Mouse (Mus musculus) hindbrain, postnatal 0 days (tissue): ENCODE data around the gene Them7. TPM values are rescaled to one million over a fixed set of nuclear protein-coding genes. Genes with fewer than 3 reads are reported as not detected.

ENCODE experiments used
- ATAC-seq: fragments of 200-750 bp; cut with Nextera tagmentation; 2 replicates; pipeline ENCODE4 v1.8.0; 2017; ENCODE audit warnings: mild to moderate bottlenecking, moderate TSS enrichment, moderate library complexity
- DNase-seq: peaks from one replicate; pipeline ENCODE4 v3.0.0-alpha.2; 2015; ENCODE audit warnings: low spot score
- H3K27ac ChIP-seq: fragments of 300-500 bp; sonication (generic); 2 replicates; pipeline ENCODE4 v1.5.1; 2014; ENCODE audit warnings: mild to moderate bottlenecking
- H3K27me3 ChIP-seq: fragments of 300-500 bp; sonication (generic); 2 replicates; pipeline ENCODE4 v1.6.1; 2014; ENCODE audit warnings: low read length, mixed read lengths; ENCODE audit not compliant: insufficient read depth
- H3K36me3 ChIP-seq: fragments of 300-500 bp; sonication (generic); 2 replicates; pipeline ENCODE4 v1.6.1; 2014; ENCODE audit warnings: low read length, mixed read lengths; ENCODE audit not compliant: insufficient read depth
- H3K4me1 ChIP-seq: fragments of 300-500 bp; sonication (generic); 2 replicates; pipeline ENCODE4 v1.6.1; 2014; ENCODE audit warnings: antibody characterized with exemption, low read length, mixed read lengths; ENCODE audit not compliant: insufficient read depth
- H3K4me2 ChIP-seq: fragments of 300-500 bp; sonication (generic); 2 replicates; pipeline ENCODE4 v1.6.1; 2014; ENCODE audit warnings: low read depth, mild to moderate bottlenecking, low read length, moderate library complexity, mixed read lengths
- H3K4me3 ChIP-seq: fragments of 300-500 bp; sonication (generic); 2 replicates; pipeline ENCODE4 v1.5.1; 2014; ENCODE audit warnings: low read length
- H3K9ac ChIP-seq: fragments of 300-500 bp; sonication (generic); replicated peaks from 2 replicates; pipeline ENCODE4 v1.6.1; 2014; ENCODE audit warnings: mild to moderate bottlenecking, low read length, moderate library complexity, mixed read lengths
- H3K9me3 ChIP-seq: fragments of 300-500 bp; sonication (generic); 2 replicates; pipeline ENCODE4 v1.6.1; 2016; ENCODE audit warnings: low read length, mixed read lengths
- CTCF ChIP-seq: IDR thresholded peaks from 2 replicates; pipeline ENCODE4 v1.5.1; 2016; ENCODE audit warnings: antibody characterized with exemption, control low read depth, low read depth
- WGBS: fragments of 180-500 bp; shearing (Covaris S2); extraction: QIAGEN DNeasy Blood & Tissue Kit; methylation state at CpG from one replicate; pipeline ENCODE4 v1.1.7; 2014; 5-methylcytosine and 5-hydroxymethylcytosine counted together
- polyA plus RNA-seq: library from polyadenylated mRNA; unstranded; fragments of >200 nt; fragmentation: Nextera tagmentation; extraction: Ambion mirVana; gene quantifications from 2 replicates; pipeline ENCODE4 v1.2.1, GENCODE M21; 2015
- total RNA-seq: library from RNA; depleted of rRNA; stranded (reverse); fragments of >200 nt; gene quantifications from 2 replicates; pipeline ENCODE4 v1.2.3, GENCODE M21; 2014

Gene Them7
- total and polyA plus RNA-seq, 2 experiments from 2014 or later, result 0.15 TPM; not detected in 1

- H3K9ac ChIP-seq, result 0 out of 2 replicates have a peak overlapping the region, but pooled peaks have one; percentile 30
- no peaks in the 10 kb centered on the region for H3K36me3 ChIP-seq
- DNase-seq, result no peak
- no peak for ATAC-seq
- H3K27me3 ChIP-seq, result no peaks in the 10 kb centered on the region
- peak overlapping the region; percentile 14; the same call in 1 of the 2 replicates for H3K4me3 ChIP-seq
- WGBS, result 11% methylated on average over 10 of the region's 10 CpGs
- H3K4me2 ChIP-seq, result peak overlapping the region; percentile 46
- H3K9me3 ChIP-seq, result no peaks in the 10 kb centered on the region
- TF ChIP-seq CTCF, result no peak
- H3K27ac ChIP-seq, result no peak overlapping the region
- H3K4me1 ChIP-seq, result no peaks in the 10 kb centered on the region
These were observed 146.1 kb downstream of the Them7 start for GRCm38 (mm10) chr2:105370240-105370639.

GRCm38 (mm10) chr2:105370698-105371097 lies 146.6 kb downstream of the Them7 start:
- Histone ChIP-seq H3K36me3 (no peaks in the 10 kb centered on the region), H3K27ac (0 out of 2 replicates have a peak overlapping the region, but pooled peaks have one; percentile 8), H3K4me1 (no peaks in the 10 kb centered on the region), H3K4me2 (peak overlapping the region; percentile 46), H3K4me3 (peak overlapping the region; percentile 14; the same call in 1 of the 2 replicates), H3K9ac (no peak overlapping the region), H3K27me3 (no peaks in the 10 kb centered on the region), H3K9me3 (no peaks in the 10 kb centered on the region)
- ATAC-seq (peak; percentile 68), DNase-seq (peak; percentile 10)
- WGBS, result 25% methylated on average over 14 of the region's 14 CpGs
- no peak for TF ChIP-seq CTCF

- no peaks in the 10 kb centered on the region for H3K27me3 ChIP-seq
- no peak for TF ChIP-seq CTCF
These were observed 148.0 kb downstream of the Them7 start for GRCm38 (mm10) chr2:105372156-105372555.

GRCm38 (mm10) chr2:105372727-105373126 lies 148.6 kb downstream of the Them7 start:
- Histone ChIP-seq H3K36me3 (no peaks in the 10 kb centered on the region), H3K9ac (no peak overlapping the region), H3K27ac (no peak overlapping the region), H3K27me3 (no peaks in the 10 kb centered on the region), H3K4me3 (no peak overlapping the region), H3K4me1 (no peaks in the 10 kb centered on the region), H3K4me2 (no peak overlapping the region), H3K9me3 (no peaks in the 10 kb centered on the region)
- DNase-seq (no peak), ATAC-seq (0 out of 2 replicates have a peak, but pooled peaks have one; percentile 43)
- TF ChIP-seq CTCF, result no peak
- WGBS, result 87% methylated on average over 5 of the region's 5 CpGs

More at GRCm38 (mm10) chr2:105372156-105372555, 148.0 kb downstream of the Them7 start:
- DNase-seq (no peak), ATAC-seq (no peak)
- H3K9me3 ChIP-seq, result no peaks in the 10 kb centered on the region
- H3K4me3 ChIP-seq, result no peak overlapping the region
- WGBS, result 90% methylated on average over 6 of the region's 6 CpGs
- no peak overlapping the region for H3K27ac ChIP-seq
- no peak overlapping the region for H3K9ac ChIP-seq
- no peak overlapping the region for H3K4me2 ChIP-seq
- no peaks in the 10 kb centered on the region for H3K4me1 ChIP-seq
- H3K36me3 ChIP-seq, result no peaks in the 10 kb centered on the region

- 92% methylated on average over 11 of the region's 11 CpGs for WGBS
- ATAC-seq (no peak), DNase-seq (no peak)
These were observed 149.5 kb downstream of the Them7 start for GRCm38 (mm10) chr2:105373658-105374057.

GRCm38 (mm10) chr2:105375261-105375660 lies 151.1 kb downstream of the Them7 start:
- no peak overlapping the region for H3K9ac ChIP-seq
- no peaks in the 10 kb centered on the region for H3K27me3 ChIP-seq
- no peak for TF ChIP-seq CTCF
- no peaks in the 10 kb centered on the region for H3K9me3 ChIP-seq
- H3K4me1 ChIP-seq, result no peaks in the 10 kb centered on the region
- no peak overlapping the region for H3K4me2 ChIP-seq
- WGBS, result 95% methylated on average over 7 of the region's 7 CpGs
- ATAC-seq (no peak), DNase-seq (no peak)
- H3K27ac ChIP-seq, result no peak overlapping the region
- H3K4me3 ChIP-seq, result no peak overlapping the region
- H3K36me3 ChIP-seq, result no peaks in the 10 kb centered on the region

More at GRCm38 (mm10) chr2:105373658-105374057, 149.5 kb downstream of the Them7 start:
- Histone ChIP-seq H3K27ac (no peak overlapping the region), H3K4me1 (no peaks in the 10 kb centered on the region), H3K27me3 (no peaks in the 10 kb centered on the region), H3K36me3 (no peaks in the 10 kb centered on the region), H3K4me3 (no peak overlapping the region), H3K9me3 (no peaks in the 10 kb centered on the region), H3K4me2 (no peak overlapping the region), H3K9ac (no peak overlapping the region)
- TF ChIP-seq CTCF, result no peak

- no peak for ATAC-seq
- Histone ChIP-seq H3K9me3 (no peaks in the 10 kb centered on the region), H3K27me3 (no peaks in the 10 kb centered on the region), H3K36me3 (no peaks in the 10 kb centered on the region), H3K4me2 (no peak overlapping the region), H3K9ac (no peak overlapping the region), H3K27ac (no peak overlapping the region), H3K4me3 (no peak overlapping the region), H3K4me1 (no peaks in the 10 kb centered on the region)
- DNase-seq, result no peak
- 76% methylated on average over 4 of the region's 4 CpGs for WGBS
- no peak for TF ChIP-seq CTCF
These were observed 151.6 kb downstream of the Them7 start for GRCm38 (mm10) chr2:105375705-105376104.
